Mouse (Mus musculus) E14TG2a.4 (cell line): Measurements from ENCODE around the gene Tenm4.

Experiments
- CTCF ChIP-seq: conservative IDR thresholded peaks from 2 replicates; pipeline ENCODE4 v1.5.1; 2014; ENCODE audit warnings: low read length
- NANOG ChIP-seq: IDR thresholded peaks from 2 replicates; pipeline ENCODE4 v1.6.1; 2014; ENCODE audit warnings: borderline replicate concordance, low read length, mixed read lengths
- POU5F1 ChIP-seq: IDR thresholded peaks from 2 replicates; pipeline ENCODE4 v1.6.1; 2014; ENCODE audit warnings: low read length, borderline replicate concordance

DNA sequence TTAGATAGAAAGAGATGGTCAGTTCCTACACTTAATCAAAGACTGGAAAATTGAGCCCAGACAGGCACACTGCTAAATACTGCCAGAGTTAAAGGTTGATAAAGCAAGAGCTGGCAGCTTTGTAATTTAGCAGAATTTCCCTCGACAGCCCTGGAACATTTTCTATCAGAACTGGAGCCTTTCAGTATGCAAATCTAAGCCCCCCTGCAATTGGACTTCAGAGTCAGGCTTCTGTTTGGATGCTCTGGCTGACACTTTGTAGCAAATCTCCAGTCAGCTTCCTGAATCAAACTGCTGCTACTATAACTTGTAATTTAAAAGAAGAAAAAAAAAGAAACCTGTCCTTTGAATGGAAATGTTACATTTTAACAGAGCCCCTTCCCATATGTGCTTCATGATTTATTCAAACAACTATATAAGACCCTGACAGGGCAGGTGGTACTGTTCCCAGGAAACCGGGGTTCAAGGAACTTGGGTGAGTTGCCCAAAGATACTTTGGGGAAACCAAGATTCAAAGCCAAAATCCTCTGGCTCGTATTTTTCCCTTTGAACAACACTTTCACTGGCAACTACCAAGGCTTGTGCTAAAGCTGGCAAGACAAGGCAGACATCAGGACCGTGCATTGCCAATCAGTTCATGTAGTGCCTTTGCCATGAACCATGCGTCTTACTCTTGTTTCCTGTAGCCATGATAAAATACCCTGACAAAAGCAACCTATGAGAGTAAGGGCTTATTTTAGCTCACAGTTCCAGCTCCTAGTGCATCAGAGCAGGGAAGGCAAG lies 615.4 kb downstream of the Tenm4 start:
- TF ChIP-seq CTCF (no peak), NANOG (no peak), POU5F1 (no peak)
